Mouse (Mus musculus): ENCODE measurements at regions not wholly inside any gene's neighbourhood (a gene's known extent, or its start where the extent isn't known, plus 50 kb on each side); places are given as distances from the start of the nearest gene placed in this dataset.

GRCm38 (mm10) chr15:62345893-62346292 lies 1423.1 kb upstream of the A1bg start:
- no peak overlapping the region for H3K27ac ChIP-seq
- 95% methylated on average over 5 of the region's 5 CpGs for WGBS (ENCODE audit: missing documents)
- no peaks in the 10 kb centered on the region for H3K36me3 ChIP-seq (ENCODE audit: inconsistent target)
- no peak overlapping the region for H3K4me3 ChIP-seq (ENCODE audit: inconsistent target)
- no peaks in the 10 kb centered on the region for H3K79me2 ChIP-seq (ENCODE audit: inconsistent target)

GRCm38 (mm10) chr15:62336454-62337284 lies 1413.9 kb upstream of the A1bg start:
- Histone ChIP-seq H3K4me3 (ENCODE audit: inconsistent target) (no peak overlapping the region), H3K79me2 (ENCODE audit: inconsistent target) (no peaks in the 10 kb centered on the region), H3K27ac (no peak overlapping the region), H3K36me3 (ENCODE audit: inconsistent target) (no peaks in the 10 kb centered on the region)
- WGBS (ENCODE audit: missing documents) = 94% methylated on average over 6 of the region's 6 CpGs

- Histone ChIP-seq H3K36me3 (ENCODE audit: inconsistent target) (no peaks in the 10 kb centered on the region), H3K27ac (no peak overlapping the region), H3K4me3 (ENCODE audit: inconsistent target) (no peak overlapping the region), H3K79me2 (ENCODE audit: inconsistent target) (no peaks in the 10 kb centered on the region)
- WGBS (ENCODE audit: missing documents) = 89% methylated on average over 4 of the region's 4 CpGs
Observed at GRCm38 (mm10) chr15:62334256-62335009, 1411.6 kb upstream of the A1bg start.

GRCm38 (mm10) chr15:62332129-62332528 lies 1409.3 kb upstream of the A1bg start:
- no peak overlapping the region for H3K27ac ChIP-seq
- no peaks in the 10 kb centered on the region for H3K79me2 ChIP-seq (ENCODE audit: inconsistent target)
- no peak overlapping the region for H3K4me3 ChIP-seq (ENCODE audit: inconsistent target)
- WGBS (ENCODE audit: missing documents) = 95% methylated on average over 5 of the region's 5 CpGs
- no peaks in the 10 kb centered on the region for H3K36me3 ChIP-seq (ENCODE audit: inconsistent target)

- no peak overlapping the region for H3K4me3 ChIP-seq (ENCODE audit: inconsistent target)
- 92% methylated on average over 3 of the region's 3 CpGs for WGBS (ENCODE audit: missing documents)
- no peaks in the 10 kb centered on the region for H3K79me2 ChIP-seq (ENCODE audit: inconsistent target)
Observed at GRCm38 (mm10) chr15:62331138-62331800, 1408.5 kb upstream of the A1bg start.

GRCm38 (mm10) chr15:62328920-62329319 lies 1406.1 kb upstream of the A1bg start:
- WGBS (ENCODE audit: missing documents) = 39% methylated on average over 3 of the region's 3 CpGs
- Histone ChIP-seq H3K79me2 (ENCODE audit: inconsistent target) (no peaks in the 10 kb centered on the region), H3K36me3 (ENCODE audit: inconsistent target) (no peaks in the 10 kb centered on the region), H3K4me3 (ENCODE audit: inconsistent target) (no peak overlapping the region), H3K27ac (no peak overlapping the region)

More at GRCm38 (mm10) chr15:62331138-62331800, 1408.5 kb upstream of the A1bg start:
- Histone ChIP-seq H3K36me3 (ENCODE audit: inconsistent target) (no peaks in the 10 kb centered on the region), H3K27ac (no peak overlapping the region)

GRCm38 (mm10) chr15:62328305-62328881 lies 1405.6 kb upstream of the A1bg start:
- Histone ChIP-seq H3K79me2 (ENCODE audit: inconsistent target) (no peaks in the 10 kb centered on the region), H3K4me3 (ENCODE audit: inconsistent target) (no peak overlapping the region), H3K27ac (no peak overlapping the region), H3K36me3 (ENCODE audit: inconsistent target) (no peaks in the 10 kb centered on the region)
- 72% methylated on average over 9 of the region's 9 CpGs for WGBS (ENCODE audit: missing documents)

GRCm38 (mm10) chr15:62327481-62327880 lies 1404.7 kb upstream of the A1bg start:
- Histone ChIP-seq H3K36me3 (ENCODE audit: inconsistent target) (no peaks in the 10 kb centered on the region), H3K79me2 (ENCODE audit: inconsistent target) (no peaks in the 10 kb centered on the region), H3K27ac (no peak overlapping the region), H3K4me3 (ENCODE audit: inconsistent target) (no peak overlapping the region)
- 90% methylated on average over 2 of the region's 2 CpGs for WGBS (ENCODE audit: missing documents)

GRCm38 (mm10) chr15:62326524-62326923 lies 1403.7 kb upstream of the A1bg start:
- Histone ChIP-seq H3K27ac (no peak overlapping the region), H3K4me3 (ENCODE audit: inconsistent target) (no peak overlapping the region), H3K79me2 (ENCODE audit: inconsistent target) (no peaks in the 10 kb centered on the region), H3K36me3 (ENCODE audit: inconsistent target) (no peaks in the 10 kb centered on the region)
- WGBS (ENCODE audit: missing documents) = 95% methylated on average over 4 of the region's 4 CpGs

GRCm38 (mm10) chr15:62325451-62326290 lies 1402.9 kb upstream of the A1bg start:
- Histone ChIP-seq H3K36me3 (ENCODE audit: inconsistent target) (no peaks in the 10 kb centered on the region), H3K27ac (no peak overlapping the region), H3K79me2 (ENCODE audit: inconsistent target) (no peaks in the 10 kb centered on the region), H3K4me3 (ENCODE audit: inconsistent target) (no peak overlapping the region)
- WGBS (ENCODE audit: missing documents) = no CpG with 5 or more reads among the region's 1 CpGs

- no peak overlapping the region for H3K4me3 ChIP-seq (ENCODE audit: inconsistent target)
- WGBS (ENCODE audit: missing documents) = 53% methylated on average over 5 of the region's 5 CpGs
- no peaks in the 10 kb centered on the region for H3K79me2 ChIP-seq (ENCODE audit: inconsistent target)
- peak overlapping the region; percentile 41 for H3K27ac ChIP-seq
- no peaks in the 10 kb centered on the region for H3K36me3 ChIP-seq (ENCODE audit: inconsistent target)
Observed at GRCm38 (mm10) chr15:62320966-62321365, 1398.2 kb upstream of the A1bg start.

GRCm38 (mm10) chr15:62314449-62314848 lies 1391.6 kb upstream of the A1bg start:
- Histone ChIP-seq H3K27ac (no peak overlapping the region), H3K4me3 (ENCODE audit: inconsistent target) (no peak overlapping the region), H3K36me3 (ENCODE audit: inconsistent target) (no peaks in the 10 kb centered on the region), H3K79me2 (ENCODE audit: inconsistent target) (no peaks in the 10 kb centered on the region)
- 50% methylated on average over 2 of the region's 2 CpGs for WGBS (ENCODE audit: missing documents)

GRCm38 (mm10) chr15:62302233-62302632 lies 1379.4 kb upstream of the A1bg start:
- WGBS (ENCODE audit: missing documents) = 90% methylated on average over 3 of the region's 3 CpGs
- Histone ChIP-seq H3K36me3 (ENCODE audit: inconsistent target) (no peaks in the 10 kb centered on the region), H3K27ac (no peak overlapping the region), H3K4me3 (ENCODE audit: inconsistent target) (no peak overlapping the region), H3K79me2 (ENCODE audit: inconsistent target) (no peaks in the 10 kb centered on the region)

- WGBS (ENCODE audit: missing documents) = 89% methylated on average over 3 of the region's 3 CpGs
- no peaks in the 10 kb centered on the region for H3K36me3 ChIP-seq (ENCODE audit: inconsistent target)
- no peak overlapping the region for H3K4me3 ChIP-seq (ENCODE audit: inconsistent target)
- no peak overlapping the region for H3K27ac ChIP-seq
- H3K79me2 ChIP-seq (ENCODE audit: inconsistent target) = no peaks in the 10 kb centered on the region
Observed at GRCm38 (mm10) chr15:62301567-62301966, 1378.8 kb upstream of the A1bg start.

Measured in macrophage (primary cell).